In genomic region chr1:89191127-89191740, GRCm38 (mm10) we compare ENCODE assay signal across 8 mouse cellular contexts.
DNase-seq lines count a peak whose midpoint lies in the region; ATAC-seq and TF ChIP-seq lines count a peak whose summit lies in the region.

No protein-coding gene starts in this region.

- peak; percentile 82 for TF ChIP-seq CTCF in E14TG2a.4 (conservative IDR thresholded peaks at IDR 0.05; ENCODE audit: low read length)
- peak; percentile 88 for TF ChIP-seq CTCF in lung, embryonic 14.5 days (IDR thresholded peaks at IDR 0.05; ENCODE audit: low read depth)
- TF ChIP-seq CTCF in small intestine, adult 2 months (IDR thresholded peaks at IDR 0.05; ENCODE audit: extremely low read depth, insufficient read length, insufficient replicate concordance, low read depth, low read length), result peak; percentile 96; the same call in 1 of the 2 replicates

- peak overlapping the region; percentile 35 for H3K4me3 ChIP-seq in E14TG2a.4 (replicated peaks; ENCODE audit: low read length)
- H3K4me3 ChIP-seq in lung, embryonic 14.5 days (ENCODE audit: low read depth, low read length), result no peak overlapping the region
- H3K4me3 ChIP-seq in small intestine, adult 2 months (ENCODE audit: low read depth, low read length), result no peak overlapping the region

- TF ChIP-seq POLR2A in small intestine, adult 2 months (IDR thresholded peaks at IDR 0.05; ENCODE audit: low read depth, low read length), result no peak

- H3K4me1 ChIP-seq in E14TG2a.4 (replicated peaks; ENCODE audit: low read depth, low read length), result peaks cover 23% of the 10 kb centered on the region
- H3K4me1 ChIP-seq in lung, embryonic 14.5 days (ENCODE audit: insufficient read depth), result peaks cover 13% of the 10 kb centered on the region
- peaks cover 4% of the 10 kb centered on the region; the same call in 1 of the 2 replicates for H3K4me1 ChIP-seq in small intestine, adult 2 months (ENCODE audit: control insufficient read depth, insufficient read depth, insufficient read length, low read length)

- H3K27me3 ChIP-seq in E14TG2a.4 (ENCODE audit: insufficient read depth, low read length), result no peaks in the 10 kb centered on the region
- no peaks in the 10 kb centered on the region for H3K27me3 ChIP-seq in lung, embryonic 14.5 days (ENCODE audit: insufficient read depth, low read length)
- no peaks in the 10 kb centered on the region for H3K27me3 ChIP-seq in small intestine, adult 2 months (ENCODE audit: control insufficient read depth, insufficient read depth, low read length)

- ATAC-seq in lung, embryonic 14.5 days (ENCODE audit: insufficient read depth), result peak; percentile 81
- ATAC-seq in activated CD4-positive, CD25-positive, alpha-beta regulatory T cell, adult 4 months, result no peak

- H3K36me3 ChIP-seq in E14TG2a.4 (ENCODE audit: insufficient read depth, low read length), result no peaks in the 10 kb centered on the region
- H3K36me3 ChIP-seq in lung, embryonic 14.5 days (ENCODE audit: insufficient read depth), result no peaks in the 10 kb centered on the region
- H3K36me3 ChIP-seq in small intestine, adult 2 months (ENCODE audit: control insufficient read depth, insufficient read depth, low read length), result no peaks in the 10 kb centered on the region

- H3K9me3 ChIP-seq in E14TG2a.4 (ENCODE audit: low read length), result no peaks in the 10 kb centered on the region
- H3K9me3 ChIP-seq in lung, embryonic 14.5 days (ENCODE audit: low read depth, low read length), result no peaks in the 10 kb centered on the region

- H3K27ac ChIP-seq in lung, embryonic 14.5 days (ENCODE audit: low read depth), result peak overlapping the region; percentile 59
- H3K27ac ChIP-seq in small intestine, adult 2 months (ENCODE audit: insufficient read depth, low read depth, low read length), result no peak overlapping the region

- WGBS in lung, embryonic 14.5 days, result 3% methylated on average over 11 of the region's 11 CpGs
- WGBS in small intestine, adult 2 months, result 13% methylated on average over 11 of the region's 11 CpGs

- peak; percentile 77 to 84 for DNase-seq in adrenal gland, adult 18-20 months (ENCODE audit: low spot score in 2 of 2)
- peak; percentile 91 for DNase-seq in embryo, embryonic 10.5 days (ENCODE audit: low spot score)
- peak; percentile 77 to 89 for DNase-seq in heart, adult 9 months (ENCODE audit: low spot score in 2 of 2)
- DNase-seq in kidney, adult 9 months, result peak; percentile 89
- DNase-seq in lung, embryonic 14.5 days, result peak; percentile 93

- H3K4me2 ChIP-seq in lung, embryonic 14.5 days, result no peak overlapping the region; the same call in 1 of the 2 replicates

- no peak overlapping the region for H3K9ac ChIP-seq in lung, embryonic 14.5 days
